Mouse (Mus musculus) v-Abl transformed pro-B cells (cell line): ENCODE measurements around the gene Rpl13a.
"Not testable (repeated sequence)": the region's sequence is repeated elsewhere in the genome, so short reads cannot be mapped to it uniquely, and the experiment has no call there.

Experiments used
- in situ Hi-C, 2 experiments: fragments of 400-800 bp; cut with MboI; formaldehyde crosslinking; loops; one replicate each; pipeline ENCODE4 v1.15.1; 2025; ENCODE audit not compliant: unreplicated experiment in 2 of 2

Gene Rpl13a

GRCm38 (mm10) chr7:45100046-45100445 is 28.5 kb downstream of the Rpl13a start:
- in situ Hi-C loops, result no loop called here

GRCm38 (mm10) chr7:45098541-45099240 is 29.9 kb downstream of the Rpl13a start:
- in situ Hi-C loops, result no loop called here

- in situ Hi-C loops, result no loop called here
These were observed 31.1 kb downstream of the Rpl13a start for GRCm38 (mm10) chr7:45097479-45097878.

- in situ Hi-C loops, result not testable (repeated sequence)
These were observed 32.6 kb downstream of the Rpl13a start for GRCm38 (mm10) chr7:45095965-45096364.

GRCm38 (mm10) chr7:45095367-45095766 is 33.2 kb downstream of the Rpl13a start:
- in situ Hi-C loops, result no loop called here

GRCm38 (mm10) chr7:45094121-45094520 is 34.4 kb downstream of the Rpl13a start:
- in situ Hi-C loops, result no loop called here

- in situ Hi-C loops, result no loop called here
These were observed 35.0 kb downstream of the Rpl13a start for GRCm38 (mm10) chr7:45093516-45093905.

GRCm38 (mm10) chr7:45092828-45093515 is 35.6 kb downstream of the Rpl13a start:
- in situ Hi-C loops, result no loop called here

GRCm38 (mm10) chr7:45092048-45092447 is 36.5 kb downstream of the Rpl13a start, which contains the start of gene Rcn3:
Gene Rcn3 (minus strand): TSS chr7:45092221.
- in situ Hi-C loops, result no loop called here

GRCm38 (mm10) chr7:45091001-45091990 is 37.3 kb downstream of the Rpl13a start:
- in situ Hi-C loops, result no loop called here

GRCm38 (mm10) chr7:45090251-45090977 is 38.1 kb downstream of the Rpl13a start:
- in situ Hi-C loops, result no loop called here

- in situ Hi-C loops, result no loop called here
These were observed 40.0 kb downstream of the Rpl13a start for GRCm38 (mm10) chr7:45088597-45088996.

- in situ Hi-C loops, result no loop called here
These were observed 42.5 kb downstream of the Rpl13a start for GRCm38 (mm10) chr7:45086084-45086483.

GRCm38 (mm10) chr7:45083300-45083890 is 45.2 kb downstream of the Rpl13a start:
- in situ Hi-C loops, result loop anchor here (5.0 kb wide), 5 partner anchors 44 to 219 kb away; partner anchors contain the start of genes Ccdc155 (in 1 of the 2), Flt3l (in 1 of the 2), Gm45713 (in 1 of the 2) and Rpl13a (in 1 of the 2)

GRCm38 (mm10) chr7:45082401-45083299 is 45.9 kb downstream of the Rpl13a start:
- in situ Hi-C loops, result loop anchor here (5.0 kb wide), 5 partner anchors 45 to 220 kb away; partner anchors contain the start of genes Ccdc155 (in 1 of the 2), Flt3l (in 1 of the 2), Gm45713 (in 1 of the 2) and Rpl13a (in 1 of the 2)

GRCm38 (mm10) chr7:45081016-45081415 is 47.5 kb downstream of the Rpl13a start:
- in situ Hi-C loops, result loop anchor here (5.0 kb wide), 5 partner anchors 46 to 221 kb away; partner anchors contain the start of genes Ccdc155 (in 1 of the 2), Flt3l (in 1 of the 2), Gm45713 (in 1 of the 2) and Rpl13a (in 1 of the 2)

GRCm38 (mm10) chr7:45079856-45080255 is 48.7 kb downstream of the Rpl13a start:
- in situ Hi-C loops, result loop anchor here (5.0 kb wide), 5 partner anchors 47 to 222 kb away; partner anchors contain the start of genes Ccdc155 (in 1 of the 2), Flt3l (in 1 of the 2), Gm45713 (in 1 of the 2) and Rpl13a (in 1 of the 2)

- in situ Hi-C loops, result no loop called here
These were observed 50.0 kb downstream of the Rpl13a start for GRCm38 (mm10) chr7:45078513-45078912.
